Comparison of ENCODE assay signal across 16 mouse cellular contexts in the genomic region with DNA sequence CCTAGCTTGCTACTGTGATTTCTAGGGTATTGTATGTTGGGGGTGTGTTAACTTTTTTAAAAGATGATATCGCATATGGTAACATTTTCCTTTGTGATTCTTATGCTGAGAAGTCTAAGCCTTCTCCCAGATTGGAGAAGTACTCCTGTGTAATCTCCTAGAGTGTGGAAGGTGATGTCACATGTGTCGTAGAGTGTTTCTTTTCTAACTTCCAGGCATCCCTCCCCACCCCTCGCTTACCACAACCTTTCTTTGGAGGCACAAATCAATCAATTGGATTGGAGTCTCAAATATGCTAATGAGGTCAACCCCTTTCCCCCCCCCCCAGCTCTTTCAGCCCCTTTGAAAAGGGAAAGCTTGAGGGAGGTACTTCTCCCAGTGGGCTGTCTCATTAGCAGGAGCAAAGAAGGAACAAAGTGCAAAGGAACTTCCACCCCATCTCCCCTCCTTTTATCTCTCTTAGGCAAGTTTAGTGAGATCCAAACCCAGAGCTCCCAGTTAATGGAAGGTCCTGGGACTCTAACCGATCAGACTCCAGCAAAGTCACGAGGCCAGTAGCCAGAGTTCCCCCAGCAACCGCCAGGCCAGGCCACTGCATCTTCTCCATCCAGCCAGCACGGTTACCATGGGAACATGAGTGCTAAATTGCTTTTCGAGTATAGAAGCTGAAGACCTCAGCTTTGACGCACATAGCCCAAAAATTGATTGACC.
DNase-seq lines count a peak whose midpoint lies in the region; ATAC-seq lines count a peak whose summit lies in the region.
"Had no signal": no experiment of that assay in that cellular context is flagged by ENCODE, and none has a peak within 500 bp of the region (broad histone marks: within the 10 kb centered on the region; RNA-seq: fewer than 3 reads in every experiment).

No protein-coding gene starts in this region.

- no peak overlapping the region for H3K4me2 ChIP-seq in heart, embryonic 12.5 days
- H3K4me2 ChIP-seq in forebrain, embryonic 13.5 days = no peak overlapping the region
- H3K4me2 ChIP-seq in midbrain, embryonic 13.5 days (replicated peaks) = no peak overlapping the region
- H3K4me2 ChIP-seq: embryonic facial prominence, embryonic 15.5 days; liver, embryonic 15.5 days had no signal

- H3K9me3 ChIP-seq in heart, embryonic 12.5 days (replicated peaks) = no peaks in the 10 kb centered on the region
- H3K9me3 ChIP-seq in forebrain, embryonic 13.5 days (replicated peaks) = no peaks in the 10 kb centered on the region
- H3K9me3 ChIP-seq in midbrain, embryonic 13.5 days = no peaks in the 10 kb centered on the region
- H3K9me3 ChIP-seq: embryonic facial prominence, embryonic 15.5 days; liver, embryonic 15.5 days had no signal

- no peak overlapping the region for H3K4me3 ChIP-seq in heart, embryonic 12.5 days
- no peak overlapping the region for H3K4me3 ChIP-seq in forebrain, embryonic 13.5 days
- H3K4me3 ChIP-seq in midbrain, embryonic 13.5 days (replicated peaks) = no peak overlapping the region
- H3K4me3 ChIP-seq: embryonic facial prominence, embryonic 15.5 days; liver, embryonic 15.5 days; myocyte had no signal

- H3K4me1 ChIP-seq in heart, embryonic 12.5 days (replicated peaks) = peaks cover 20% of the 10 kb centered on the region
- H3K4me1 ChIP-seq in forebrain, embryonic 13.5 days = peaks cover 7% of the 10 kb centered on the region; the same call in 1 of the 2 replicates
- peaks cover 6% of the 10 kb centered on the region for H3K4me1 ChIP-seq in midbrain, embryonic 13.5 days (replicated peaks)
- H3K4me1 ChIP-seq: embryonic facial prominence, embryonic 15.5 days; liver, embryonic 15.5 days had no signal

- no peak overlapping the region for H3K27ac ChIP-seq in heart, embryonic 12.5 days (ENCODE audit: poor library complexity, severe bottlenecking)
- no peak overlapping the region for H3K27ac ChIP-seq in forebrain, embryonic 13.5 days
- no peak overlapping the region for H3K27ac ChIP-seq in midbrain, embryonic 13.5 days
- H3K27ac ChIP-seq: embryonic facial prominence, embryonic 15.5 days; liver, embryonic 15.5 days had no signal

- WGBS in heart, embryonic 12.5 days = 49% methylated on average over 9 of the region's 9 CpGs
- WGBS in forebrain, embryonic 13.5 days = 20% methylated on average over 9 of the region's 9 CpGs
- WGBS in midbrain, embryonic 13.5 days = 30% methylated on average over 9 of the region's 9 CpGs

- peaks cover 5% of the 10 kb centered on the region; the same call in 1 of the 2 replicates for H3K27me3 ChIP-seq in heart, embryonic 12.5 days (replicated peaks)
- peaks cover 14% of the 10 kb centered on the region; the same call in 1 of the 2 replicates for H3K27me3 ChIP-seq in forebrain, embryonic 13.5 days
- peaks cover 46% of the 10 kb centered on the region; the same call in 1 of the 2 replicates for H3K27me3 ChIP-seq in midbrain, embryonic 13.5 days

- no peaks in the 10 kb centered on the region for H3K36me3 ChIP-seq in heart, embryonic 12.5 days
- no peaks in the 10 kb centered on the region for H3K36me3 ChIP-seq in forebrain, embryonic 13.5 days (ENCODE audit: poor library complexity, severe bottlenecking)
- H3K36me3 ChIP-seq in midbrain, embryonic 13.5 days = no peaks in the 10 kb centered on the region
- H3K36me3 ChIP-seq: embryonic facial prominence, embryonic 15.5 days; liver, embryonic 15.5 days had no signal

- no peak overlapping the region for H3K9ac ChIP-seq in heart, embryonic 12.5 days
- no peak overlapping the region for H3K9ac ChIP-seq in forebrain, embryonic 13.5 days
- no peak overlapping the region for H3K9ac ChIP-seq in midbrain, embryonic 13.5 days (replicated peaks)
- H3K9ac ChIP-seq: embryonic facial prominence, embryonic 15.5 days; liver, embryonic 15.5 days had no signal

- DNase-seq in heart, adult 11 months = peak; percentile 64
- peak; percentile 18 for DNase-seq in retina, postnatal 1 day
- DNase-seq in frontal cortex, postnatal 36 days (ENCODE audit: low spot score in 2 of 2) = no peak
- no peak for DNase-seq in thymus, postnatal 14 days
- DNase-seq: cerebellum, adult 9-10 months; heart, adult 18-20 months; kidney, adult 2 months; lung, postnatal 4 days; right cerebral cortex, adult 18-20 months had no signal

- ATAC-seq in heart, embryonic 12.5 days (ENCODE audit: insufficient number of reproducible peaks, low FRiP score) = no peak
- ATAC-seq in forebrain, embryonic 13.5 days = 0 out of 2 replicates have a peak, but pooled peaks have one; percentile 55
- peak; percentile 71; the same call in 1 of the 2 replicates for ATAC-seq in midbrain, embryonic 13.5 days
- ATAC-seq in granulocyte monocyte progenitor cell, adult 5-6 weeks (replicated peaks; ENCODE audit: poor library complexity, severe bottlenecking) = no peak

Comparison
In these comparisons a context has a peak if more than half of its experiments do, and no peak if none do; other contexts are left out.
1. DNase-seq: peak in heart, adult 11 months (single experiment) and retina, postnatal 1 day (single experiment); none in frontal cortex, postnatal 36 days (0 of 2) and thymus, postnatal 14 days (single experiment).
2. ATAC-seq: peak in forebrain, embryonic 13.5 days (single experiment) and midbrain, embryonic 13.5 days (single experiment); none in heart, embryonic 12.5 days (single experiment) and granulocyte monocyte progenitor cell, adult 5-6 weeks (single experiment).